Mouse (Mus musculus): ENCODE data around the gene Zcchc4. TPM values are rescaled to one million over a fixed set of nuclear protein-coding genes. Genes with fewer than 3 reads are reported as not detected.
A peak's percentile ranks its signal among the peaks of the same experiment; 100 is the strongest.
"Not testable (repeated sequence)": the region's sequence is repeated elsewhere in the genome, so short reads cannot be mapped to it uniquely, and the experiment has no call there.

Zcchc4 gene
- polyA plus RNA-seq, 1 experiment = 5.3 TPM

DNA sequence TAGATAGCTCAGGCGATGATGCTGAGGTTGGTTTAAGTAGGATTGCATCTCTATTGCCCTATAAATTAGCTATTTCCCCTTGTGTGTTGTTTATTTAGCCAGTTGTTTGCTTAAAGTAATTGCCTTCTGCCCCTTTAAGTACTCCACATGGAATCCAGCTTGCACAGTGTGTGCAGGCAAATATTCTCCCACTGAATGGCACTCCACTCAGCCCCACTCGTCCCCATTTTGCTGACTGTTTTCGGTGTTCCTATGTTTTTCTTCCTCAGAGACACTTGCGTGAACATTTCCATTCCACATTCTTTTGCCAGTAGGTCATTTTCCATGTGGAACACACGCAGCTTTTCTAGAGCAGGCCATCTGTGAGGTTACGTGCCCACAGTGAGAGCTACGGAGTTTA lies 12.6 kb upstream of the Zcchc4 start:
- H3K4me2 ChIP-seq (ENCODE audit: low read depth) = no peak overlapping the region
- no peaks in the 10 kb centered on the region for H3K79me2 ChIP-seq (ENCODE audit: control insufficient read depth, insufficient read depth)
- H3ac ChIP-seq (ENCODE audit: control insufficient read depth, insufficient read length) = no peak overlapping the region
- TF ChIP-seq CEBPB (IDR thresholded peaks at IDR 0.05; ENCODE audit: insufficient read depth, poor library complexity, severe bottlenecking) = no peak
- no peak for TF ChIP-seq REST (IDR thresholded peaks at IDR 0.05; ENCODE audit: insufficient read depth, insufficient read length)
- TF ChIP-seq POLR2A (IDR thresholded peaks at IDR 0.05; ENCODE audit: insufficient read length, low read depth) = no peak
- TF ChIP-seq MYOD1 (IDR thresholded peaks at IDR 0.05; ENCODE audit: control insufficient read depth in 1 of 3, insufficient read length in 2 of 3, low read depth in 2 of 3) = no peak
- TF ChIP-seq TCF12 (IDR thresholded peaks at IDR 0.05; ENCODE audit: insufficient read depth, poor library complexity, severe bottlenecking) = no peak
- no peak for TF ChIP-seq MAX (IDR thresholded peaks at IDR 0.05; ENCODE audit: low read depth)
- no peak for TF ChIP-seq TCF3 (IDR thresholded peaks at IDR 0.05; ENCODE audit: insufficient read length, low read depth)
- no peak for TF ChIP-seq SRF (IDR thresholded peaks at IDR 0.05; ENCODE audit: control insufficient read depth, insufficient read length, low read depth)
- TF ChIP-seq MYOG (IDR thresholded peaks at IDR 0.05; ENCODE audit: control insufficient read depth in 1 of 3, insufficient read depth in 1 of 3, insufficient read length in 2 of 3, low read depth in 2 of 3) = no peak
- TF ChIP-seq E2F4 (IDR thresholded peaks at IDR 0.05; ENCODE audit: insufficient read depth) = no peak
- H3K36me3 ChIP-seq (ENCODE audit: control insufficient read depth, insufficient read depth) = peaks cover 4% of the 10 kb centered on the region
- H3K27me3 ChIP-seq (ENCODE audit: control insufficient read depth, insufficient read depth, insufficient read length) = no peaks in the 10 kb centered on the region
- no peak overlapping the region for H3K4me3 ChIP-seq

DNA sequence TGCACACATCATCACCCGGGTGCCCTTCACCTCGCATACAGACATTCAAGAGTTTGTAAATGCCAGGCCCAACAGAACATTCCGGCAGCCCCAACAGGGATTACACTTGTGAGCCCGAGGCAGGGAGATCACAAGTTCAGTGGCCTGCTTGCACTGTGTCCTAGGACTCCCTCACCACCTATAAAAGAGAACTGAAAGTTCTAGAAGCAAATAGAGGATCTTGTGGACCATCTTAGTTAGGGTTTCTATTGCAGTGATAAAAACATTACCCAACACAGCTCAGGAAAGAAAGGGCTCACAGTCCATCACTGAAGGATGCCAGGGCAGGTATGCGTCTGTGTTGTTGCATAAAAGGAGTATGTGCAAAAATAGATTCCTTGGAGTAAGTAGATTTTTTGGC lies 942 bp upstream of the Zcchc4 start:
- H3K4me3 ChIP-seq = no peak overlapping the region
- TF ChIP-seq USF1 (IDR thresholded peaks at IDR 0.05; ENCODE audit: low read depth) = no peak
- TF ChIP-seq MAX (IDR thresholded peaks at IDR 0.05; ENCODE audit: low read depth) = no peak
- no peak for TF ChIP-seq MYOD1 (IDR thresholded peaks at IDR 0.05; ENCODE audit: control insufficient read depth in 1 of 3, insufficient read length in 2 of 3, low read depth in 2 of 3)
- TF ChIP-seq REST (IDR thresholded peaks at IDR 0.05; ENCODE audit: insufficient read depth, insufficient read length) = no peak
- H3K27me3 ChIP-seq (ENCODE audit: control insufficient read depth, insufficient read depth, insufficient read length) = no peaks in the 10 kb centered on the region
- H3ac ChIP-seq (ENCODE audit: control insufficient read depth, insufficient read length) = no peak overlapping the region
- no peaks in the 10 kb centered on the region for H3K79me2 ChIP-seq (ENCODE audit: control insufficient read depth, insufficient read depth)
- H3K36me3 ChIP-seq (ENCODE audit: control insufficient read depth, insufficient read depth) = peaks cover 3% of the 10 kb centered on the region
- H3K4me2 ChIP-seq (ENCODE audit: low read depth) = no peak overlapping the region

DNA sequence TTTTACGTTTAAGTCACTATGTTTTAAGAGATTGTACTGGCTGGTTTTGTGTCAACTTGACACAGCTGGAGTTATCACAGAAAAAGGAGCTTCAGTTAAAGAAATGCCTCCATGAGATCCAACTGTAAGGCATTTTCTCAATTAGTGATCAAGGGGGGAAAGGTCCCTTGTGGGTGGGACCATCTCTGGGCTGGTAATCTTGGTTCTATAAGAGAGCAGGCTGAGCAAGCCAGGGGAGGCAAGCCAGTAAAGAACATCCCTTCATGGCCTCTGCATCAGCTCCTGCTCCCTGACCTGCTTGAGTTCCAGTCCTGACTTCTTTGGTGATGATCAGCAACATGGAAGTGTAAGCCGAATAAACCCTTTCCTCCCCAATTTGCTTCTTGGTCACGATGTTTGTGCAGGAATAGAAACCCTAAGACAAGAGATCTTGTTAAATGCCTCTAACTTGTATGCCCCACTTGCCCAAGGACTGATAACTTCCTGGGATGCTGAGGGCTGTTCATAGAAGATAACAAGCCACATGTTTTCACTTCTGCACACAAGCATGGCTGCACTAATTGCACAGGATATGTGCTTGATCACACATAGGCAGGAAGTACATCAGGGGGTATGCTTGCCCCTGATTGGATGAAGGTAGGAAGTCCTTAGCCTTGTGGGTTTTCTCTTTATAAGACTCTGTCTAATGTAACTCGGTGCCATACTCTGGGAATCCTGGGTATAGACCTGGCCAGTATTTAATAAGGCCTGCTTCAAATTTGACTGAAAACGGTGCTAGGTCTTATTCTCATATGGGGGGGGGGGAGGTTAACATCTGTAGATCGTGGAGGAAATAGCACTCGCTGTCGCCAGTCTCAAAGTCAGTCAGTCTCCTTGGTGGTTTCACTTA lies 1.5 kb downstream of the Zcchc4 start:
- not testable (repeated sequence) for H3K79me2 ChIP-seq (ENCODE audit: control insufficient read depth, insufficient read depth); H3ac ChIP-seq (ENCODE audit: control insufficient read depth, insufficient read length); H3K4me2 ChIP-seq (ENCODE audit: low read depth); H3K27me3 ChIP-seq (ENCODE audit: control insufficient read depth, insufficient read depth, insufficient read length); H3K4me3 ChIP-seq; H3K36me3 ChIP-seq (ENCODE audit: control insufficient read depth, insufficient read depth)

DNA sequence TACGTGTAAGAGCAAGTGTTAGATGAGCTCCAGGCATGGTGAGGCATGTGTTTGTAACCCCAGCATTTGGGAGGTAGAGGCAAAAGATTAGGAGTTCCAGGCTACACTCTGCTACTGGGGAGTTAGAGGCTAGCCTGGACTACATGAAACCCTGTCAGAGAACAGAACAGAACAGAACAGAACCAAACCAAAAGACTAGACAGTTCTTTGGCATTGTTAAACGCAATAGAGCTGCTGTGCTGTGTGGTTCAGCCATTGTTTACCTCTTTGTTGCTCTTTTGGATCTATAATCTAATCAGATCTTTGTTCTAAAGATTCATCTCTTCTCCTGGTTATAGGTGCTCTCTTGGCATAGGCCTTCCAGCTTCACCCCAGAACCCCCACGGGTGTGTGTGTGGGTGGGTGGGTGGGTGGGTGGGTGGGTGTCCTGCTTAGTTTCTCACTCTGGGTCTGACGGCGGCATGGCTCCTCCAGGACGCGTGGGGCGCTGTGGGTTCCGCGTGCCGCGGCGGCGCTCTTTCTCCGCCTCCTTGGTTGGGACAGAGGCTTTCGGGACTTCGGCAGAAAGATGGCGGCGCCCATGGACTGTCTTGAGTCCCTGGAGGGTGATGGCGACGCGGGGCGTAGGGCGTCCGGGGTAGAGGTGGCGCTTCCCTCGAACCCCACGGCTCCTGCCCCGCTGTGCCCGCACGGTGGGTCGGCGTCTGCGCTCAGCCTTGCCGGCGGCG lies 7.5 kb downstream of the Zcchc4 start:
- Histone ChIP-seq H3ac (ENCODE audit: control insufficient read depth, insufficient read length) (peak overlapping the region; percentile 76), H3K79me2 (ENCODE audit: control insufficient read depth, insufficient read depth) (peaks cover 15% of the 10 kb centered on the region), H3K36me3 (ENCODE audit: control insufficient read depth, insufficient read depth) (no peaks in the 10 kb centered on the region), H3K4me3 (peak overlapping the region; percentile 38), H3K27me3 (ENCODE audit: control insufficient read depth, insufficient read depth, insufficient read length) (no peaks in the 10 kb centered on the region), H3K4me2 (ENCODE audit: low read depth) (peak overlapping the region; percentile 62)
- TF ChIP-seq TCF12 (IDR thresholded peaks at IDR 0.05; ENCODE audit: insufficient read depth, poor library complexity, severe bottlenecking) (no peak), MYOD1 (IDR thresholded peaks at IDR 0.05; ENCODE audit: control insufficient read depth in 1 of 3, insufficient read length in 2 of 3, low read depth in 2 of 3) (no peak), POLR2AphosphoS2 (IDR thresholded peaks at IDR 0.05; ENCODE audit: insufficient read length, low read depth) (peak; percentile 54), REST (IDR thresholded peaks at IDR 0.05; ENCODE audit: insufficient read depth, insufficient read length) (peak; percentile 2), MYOG (IDR thresholded peaks at IDR 0.05; ENCODE audit: control insufficient read depth in 1 of 3, insufficient read depth in 1 of 3, insufficient read length in 2 of 3, low read depth in 2 of 3) (peak in 1 of 3 experiments; percentile 54), MAX (IDR thresholded peaks at IDR 0.05; ENCODE audit: low read depth) (no peak), SRF (IDR thresholded peaks at IDR 0.05; ENCODE audit: control insufficient read depth, insufficient read length, low read depth) (no peak), TCF3 (IDR thresholded peaks at IDR 0.05; ENCODE audit: insufficient read length, low read depth) (no peak), POLR2A (IDR thresholded peaks at IDR 0.05; ENCODE audit: insufficient read length, low read depth) (peak; percentile 71)

DNA sequence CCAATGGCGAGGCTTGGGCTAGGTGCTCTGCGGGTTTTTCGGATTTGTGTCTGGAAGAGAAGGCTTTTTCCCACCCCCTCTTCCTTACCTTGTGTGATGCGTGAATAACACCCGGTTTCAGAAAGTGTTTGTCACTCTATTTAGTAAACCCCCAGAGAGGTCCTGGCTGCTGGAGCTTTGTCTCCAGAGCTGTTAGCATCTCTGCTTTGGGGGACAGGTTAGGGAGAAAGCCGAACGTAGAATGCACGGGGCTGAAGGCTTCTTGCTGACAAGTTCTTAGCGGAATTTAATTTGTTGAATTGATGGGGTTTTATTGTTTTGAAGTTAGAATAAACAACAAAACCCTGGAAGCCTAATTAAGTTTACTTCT lies 8.0 kb downstream of the Zcchc4 start:
- no peaks in the 10 kb centered on the region for H3K27me3 ChIP-seq (ENCODE audit: control insufficient read depth, insufficient read depth, insufficient read length)
- peak overlapping the region; percentile 66 for H3K4me2 ChIP-seq (ENCODE audit: low read depth)
- peak overlapping the region; percentile 38 for H3K4me3 ChIP-seq
- H3K79me2 ChIP-seq (ENCODE audit: control insufficient read depth, insufficient read depth) = peaks cover 15% of the 10 kb centered on the region
- H3ac ChIP-seq (ENCODE audit: control insufficient read depth, insufficient read length) = peak overlapping the region; percentile 76
- no peaks in the 10 kb centered on the region for H3K36me3 ChIP-seq (ENCODE audit: control insufficient read depth, insufficient read depth)
- no peak for TF ChIP-seq CEBPB (IDR thresholded peaks at IDR 0.05; ENCODE audit: insufficient read depth, poor library complexity, severe bottlenecking)
- no peak for TF ChIP-seq MYOG (IDR thresholded peaks at IDR 0.05; ENCODE audit: control insufficient read depth in 1 of 3, insufficient read depth in 1 of 3, insufficient read length in 2 of 3, low read depth in 2 of 3)
- no peak for TF ChIP-seq E2F4 (IDR thresholded peaks at IDR 0.05; ENCODE audit: insufficient read depth)
- TF ChIP-seq TCF3 (IDR thresholded peaks at IDR 0.05; ENCODE audit: insufficient read length, low read depth) = no peak
- TF ChIP-seq REST (IDR thresholded peaks at IDR 0.05; ENCODE audit: insufficient read depth, insufficient read length) = no peak
- TF ChIP-seq POLR2AphosphoS2 (IDR thresholded peaks at IDR 0.05; ENCODE audit: insufficient read length, low read depth) = no peak
- TF ChIP-seq MAX (IDR thresholded peaks at IDR 0.05; ENCODE audit: low read depth) = no peak
